Mouse (Mus musculus) heart, postnatal 0 days (tissue): Measurements from ENCODE around the gene Mnat1. TPM values are rescaled to one million over a fixed set of nuclear protein-coding genes. Genes with fewer than 3 reads are reported as not detected.

Experiments
- ATAC-seq: fragments of 200-750 bp; cut with Nextera tagmentation; 2 replicates; pipeline ENCODE4 v1.8.0; 2017; ENCODE audit warnings: low read depth, moderate number of reproducible peaks, moderate library complexity; ENCODE audit not compliant: insufficient read depth
- DNase-seq: peaks from one replicate; pipeline ENCODE4 v3.0.0-alpha.2; 2016; ENCODE audit warnings: low spot score
- H3K27ac ChIP-seq: fragments of 300-500 bp; sonication (generic); 2 replicates; pipeline ENCODE4 v1.5.1; 2014; ENCODE audit warnings: low read depth, mild to moderate bottlenecking
- H3K27me3 ChIP-seq: fragments of 300-500 bp; sonication (generic); 2 replicates; pipeline ENCODE4 v1.6.1; 2014; ENCODE audit warnings: low read length, mixed read lengths; ENCODE audit not compliant: control insufficient read depth, insufficient read depth
- H3K36me3 ChIP-seq: fragments of 300-500 bp; sonication (generic); replicated peaks from 2 replicates; pipeline ENCODE4 v1.6.1; 2014; ENCODE audit warnings: low read length, mixed read lengths; ENCODE audit not compliant: control insufficient read depth, insufficient read depth
- H3K4me1 ChIP-seq: fragments of 300-500 bp; sonication (generic); 2 replicates; pipeline ENCODE4 v1.6.1; 2014; ENCODE audit warnings: antibody characterized with exemption; ENCODE audit not compliant: control insufficient read depth, insufficient read depth
- H3K4me2 ChIP-seq: fragments of 300-500 bp; sonication (generic); 2 replicates; pipeline ENCODE4 v1.6.1; 2014; ENCODE audit warnings: low read depth, mild to moderate bottlenecking, low read length, moderate library complexity
- H3K4me3 ChIP-seq: fragments of 300-500 bp; sonication (generic); 2 replicates; pipeline ENCODE4 v1.5.1; 2014; ENCODE audit warnings: low read depth, low read length
- H3K9ac ChIP-seq: fragments of 300-500 bp; sonication (generic); replicated peaks from 2 replicates; pipeline ENCODE4 v1.6.1; 2014; ENCODE audit warnings: low read depth, low read length, mixed read lengths
- H3K9me3 ChIP-seq: fragments of 300-500 bp; sonication (generic); replicated peaks from 2 replicates; pipeline ENCODE4 v1.6.1; 2016; ENCODE audit warnings: low read length; ENCODE audit not compliant: control insufficient read depth
- CTCF ChIP-seq: IDR thresholded peaks from 2 replicates; pipeline ENCODE4 v1.5.1; 2016; ENCODE audit warnings: antibody characterized with exemption, control low read depth, low read depth
- EP300 ChIP-seq: IDR thresholded peaks from 2 replicates; pipeline ENCODE4 v1.6.1; 2016; ENCODE audit warnings: antibody characterized with exemption, low read depth
- WGBS: fragments of 180-500 bp; shearing (Covaris S2); extraction: QIAGEN DNeasy Blood & Tissue Kit; methylation state at CpG from one replicate; pipeline ENCODE4 v1.1.7; 2014; 5-methylcytosine and 5-hydroxymethylcytosine counted together
- polyA plus RNA-seq: library from polyadenylated mRNA; unstranded; fragments of >200 nt; fragmentation: Nextera tagmentation; extraction: Ambion mirVana; gene quantifications from 2 replicates; pipeline ENCODE4 v1.2.1, GENCODE M21; 2015
- total RNA-seq: library from RNA; depleted of rRNA; stranded (reverse); fragments of >200 nt; gene quantifications from 2 replicates; pipeline ENCODE4 v1.2.3, GENCODE M21; 2014; ENCODE audit warnings: low replicate concordance

Gene Mnat1
- total and polyA plus RNA-seq, 2 experiments from 2014 or later, result 11.1 to 20.7 TPM

GRCm38 (mm10) chr12:73286287-73287092 lies 163.0 kb downstream of the Mnat1 start, which contains the start of the genes Trmt5 and Slc38a6:
Gene Trmt5, minus strand, starts transcription at chr12:73286710.
Gene Slc38a6, plus strand, starts transcription at chr12:73286779.
- H3K4me3 ChIP-seq, result peak within 1 kb of the TSS; percentile 91
- H3K4me2 ChIP-seq, result peak within 1 kb of the TSS; percentile 87
- H3K27me3 ChIP-seq, result no peaks in the 10 kb centered on the region
- ATAC-seq (peak; percentile 92), DNase-seq (peak; percentile 91)
- peaks cover 17% of the 10 kb centered on the region for H3K4me1 ChIP-seq
- no peaks in the 10 kb centered on the region for H3K9me3 ChIP-seq
- peak within 1 kb of the TSS; percentile 88 for H3K9ac ChIP-seq
- peak within 1 kb of the TSS; percentile 85 for H3K27ac ChIP-seq
- TF ChIP-seq EP300 (no peak), CTCF (0 out of 2 replicates have a peak, but pooled peaks have one; percentile 0)
- under 1% methylated on average over 53 of the region's 53 CpGs for WGBS
- peaks cover 7% of the 10 kb centered on the region for H3K36me3 ChIP-seq

GRCm38 (mm10) chr12:73287609-73288008 lies 164.1 kb downstream of the Mnat1 start:
- Histone ChIP-seq H3K4me3 (peak overlapping the region; percentile 91), H3K4me1 (peaks cover 17% of the 10 kb centered on the region), H3K4me2 (peak overlapping the region; percentile 87), H3K27me3 (no peaks in the 10 kb centered on the region), H3K27ac (peak overlapping the region; percentile 85; the same call in 1 of the 2 replicates), H3K9ac (no peak overlapping the region), H3K9me3 (no peaks in the 10 kb centered on the region), H3K36me3 (peaks cover 12% of the 10 kb centered on the region)
- DNase-seq (peak; percentile 16), ATAC-seq (no peak)
- 60% methylated on average over 8 of the region's 8 CpGs for WGBS
- TF ChIP-seq CTCF (no peak), EP300 (no peak)

- Histone ChIP-seq H3K9ac (no peak overlapping the region), H3K27ac (no peak overlapping the region), H3K4me1 (peaks cover 17% of the 10 kb centered on the region), H3K4me2 (no peak overlapping the region), H3K9me3 (no peaks in the 10 kb centered on the region), H3K27me3 (no peaks in the 10 kb centered on the region), H3K36me3 (peaks cover 19% of the 10 kb centered on the region), H3K4me3 (no peak overlapping the region)
- WGBS, result 71% methylated on average over 3 of the region's 3 CpGs
- ATAC-seq, result no peak
- DNase-seq, result no peak
- no peak for TF ChIP-seq CTCF
- no peak for TF ChIP-seq EP300
Observed at GRCm38 (mm10) chr12:73288626-73289025, 165.1 kb downstream of the Mnat1 start.

GRCm38 (mm10) chr12:73294884-73295283 lies 171.4 kb downstream of the Mnat1 start:
- ATAC-seq (no peak), DNase-seq (no peak)
- no peaks in the 10 kb centered on the region for H3K4me1 ChIP-seq
- no peak for TF ChIP-seq CTCF
- H3K9me3 ChIP-seq, result no peaks in the 10 kb centered on the region
- no peak overlapping the region for H3K4me2 ChIP-seq
- no peak overlapping the region for H3K4me3 ChIP-seq
- H3K9ac ChIP-seq, result no peak overlapping the region
- no peaks in the 10 kb centered on the region for H3K27me3 ChIP-seq
- H3K36me3 ChIP-seq, result peaks cover 23% of the 10 kb centered on the region; the same call in 1 of the 2 replicates
- H3K27ac ChIP-seq, result no peak overlapping the region

- H3K4me3 ChIP-seq, result no peak overlapping the region
- peaks cover 23% of the 10 kb centered on the region; the same call in 1 of the 2 replicates for H3K36me3 ChIP-seq
- no peak overlapping the region for H3K4me2 ChIP-seq
- ATAC-seq, result no peak
- no peak for DNase-seq
- no peak overlapping the region for H3K27ac ChIP-seq
- no peaks in the 10 kb centered on the region for H3K27me3 ChIP-seq
- H3K9me3 ChIP-seq, result no peaks in the 10 kb centered on the region
- no peak overlapping the region for H3K9ac ChIP-seq
- 81% methylated on average over 11 of the region's 11 CpGs for WGBS
- H3K4me1 ChIP-seq, result no peaks in the 10 kb centered on the region
- TF ChIP-seq CTCF (no peak), EP300 (no peak)
Observed at GRCm38 (mm10) chr12:73295505-73296140, 172.1 kb downstream of the Mnat1 start.
